Mouse (Mus musculus) heart, embryonic 15.5 days (tissue): Measurements from ENCODE around the gene Phip. TPM values are rescaled to one million over a fixed set of nuclear protein-coding genes. Genes with fewer than 3 reads are reported as not detected.
A peak's percentile ranks its signal among the peaks of the same experiment; 100 is the strongest.

Experiments used
- ATAC-seq: fragments of 200-750 bp; cut with Nextera tagmentation; replicated peaks from 2 replicates; pipeline ENCODE4 v1.8.0; 2017; ENCODE audit warnings: low read depth, moderate TSS enrichment; ENCODE audit not compliant: insufficient number of reproducible peaks, insufficient read depth, low FRiP score
- H3K27ac ChIP-seq: fragments of 300-500 bp; sonication (generic); 2 replicates; pipeline ENCODE4 v1.5.1; 2015; ENCODE audit warnings: mild to moderate bottlenecking, inconsistent platforms
- H3K27me3 ChIP-seq: fragments of 300-500 bp; sonication (generic); 2 replicates; pipeline ENCODE4 v1.6.1; 2015; ENCODE audit warnings: inconsistent platforms
- H3K36me3 ChIP-seq: fragments of 300-500 bp; sonication (generic); 2 replicates; pipeline ENCODE4 v1.6.1; 2015; ENCODE audit warnings: mild to moderate bottlenecking, inconsistent platforms
- H3K4me1 ChIP-seq: fragments of 300-500 bp; sonication (generic); replicated peaks from 2 replicates; pipeline ENCODE4 v1.6.1; 2015; ENCODE audit warnings: inconsistent platforms
- H3K4me2 ChIP-seq: fragments of 300-500 bp; sonication (generic); 2 replicates; pipeline ENCODE4 v1.6.1; 2015; ENCODE audit warnings: inconsistent platforms, mild to moderate bottlenecking, moderate library complexity
- H3K4me3 ChIP-seq: fragments of 300-500 bp; sonication (generic); 2 replicates; pipeline ENCODE4 v1.5.1; 2015; ENCODE audit warnings: mild to moderate bottlenecking, inconsistent platforms
- H3K9ac ChIP-seq: fragments of 300-500 bp; sonication (generic); 2 replicates; pipeline ENCODE4 v1.6.1; 2015; ENCODE audit warnings: mild to moderate bottlenecking, inconsistent platforms
- H3K9me3 ChIP-seq: fragments of 300-500 bp; sonication (generic); replicated peaks from 2 replicates; pipeline ENCODE4 v1.6.1; 2016; ENCODE audit warnings: inconsistent platforms
- WGBS: fragments of 180-500 bp; shearing (Covaris S2); methylation state at CpG from one replicate; pipeline ENCODE4 v1.1.7; 2015; ENCODE audit warnings: mixed read lengths; 5-methylcytosine and 5-hydroxymethylcytosine counted together
- polyA plus RNA-seq: library from polyadenylated mRNA; unstranded; fragments of >200 nt; fragmentation: Nextera tagmentation; extraction: Ambion mirVana; gene quantifications from 2 replicates; pipeline ENCODE4 v1.2.1, GENCODE M21; 2015

Phip gene
- polyA plus RNA-seq, 1 experiment from 2014 or later, result 46.5 TPM

DNA sequence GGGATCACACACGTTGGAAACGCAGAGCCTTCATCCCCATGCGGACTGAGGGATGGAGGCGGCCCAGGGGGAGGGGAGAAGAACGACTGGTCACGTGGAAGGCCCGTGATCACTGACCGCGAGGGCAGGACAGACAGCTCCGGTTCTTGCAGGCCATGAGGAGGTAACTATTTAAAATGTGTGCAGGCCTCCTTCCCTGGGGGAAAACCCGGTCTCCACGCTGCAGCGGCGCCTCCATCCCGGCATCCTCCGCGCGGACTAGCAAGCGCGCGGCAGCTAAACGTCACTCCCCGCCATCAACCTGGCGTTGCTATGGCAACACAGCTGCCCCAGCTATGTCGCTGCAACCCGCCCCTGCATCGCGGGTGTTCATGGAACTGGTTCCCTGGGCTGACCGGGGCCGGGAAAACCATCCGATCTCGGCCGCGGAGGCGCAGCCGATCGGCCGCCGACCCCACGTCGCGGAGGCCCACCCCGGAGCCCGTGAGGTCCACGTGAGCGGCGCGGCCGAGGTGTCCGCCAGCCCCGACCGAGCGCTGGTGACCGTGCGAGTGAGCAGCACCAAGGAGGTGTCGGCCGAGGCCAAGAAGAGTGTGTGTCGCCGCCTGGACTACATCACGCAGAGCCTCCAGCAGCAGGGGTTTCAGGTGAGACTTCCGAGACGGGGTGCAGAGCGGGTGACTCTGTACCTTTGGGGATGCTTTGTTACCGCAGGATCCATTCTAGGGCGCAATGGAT, 145.5 kb downstream of the Phip start:
- peak; percentile 88 for ATAC-seq
- peaks cover 4% of the 10 kb centered on the region for H3K4me1 ChIP-seq
- WGBS, result under 1% methylated on average over 65 of the region's 65 CpGs
- H3K9ac ChIP-seq, result peak overlapping the region; percentile 66
- H3K9me3 ChIP-seq, result no peaks in the 10 kb centered on the region
- H3K4me3 ChIP-seq, result peak overlapping the region; percentile 67
- H3K27ac ChIP-seq, result peak overlapping the region; percentile 78
- H3K36me3 ChIP-seq, result no peaks in the 10 kb centered on the region
- peak overlapping the region; percentile 77 for H3K4me2 ChIP-seq
- no peaks in the 10 kb centered on the region for H3K27me3 ChIP-seq

DNA sequence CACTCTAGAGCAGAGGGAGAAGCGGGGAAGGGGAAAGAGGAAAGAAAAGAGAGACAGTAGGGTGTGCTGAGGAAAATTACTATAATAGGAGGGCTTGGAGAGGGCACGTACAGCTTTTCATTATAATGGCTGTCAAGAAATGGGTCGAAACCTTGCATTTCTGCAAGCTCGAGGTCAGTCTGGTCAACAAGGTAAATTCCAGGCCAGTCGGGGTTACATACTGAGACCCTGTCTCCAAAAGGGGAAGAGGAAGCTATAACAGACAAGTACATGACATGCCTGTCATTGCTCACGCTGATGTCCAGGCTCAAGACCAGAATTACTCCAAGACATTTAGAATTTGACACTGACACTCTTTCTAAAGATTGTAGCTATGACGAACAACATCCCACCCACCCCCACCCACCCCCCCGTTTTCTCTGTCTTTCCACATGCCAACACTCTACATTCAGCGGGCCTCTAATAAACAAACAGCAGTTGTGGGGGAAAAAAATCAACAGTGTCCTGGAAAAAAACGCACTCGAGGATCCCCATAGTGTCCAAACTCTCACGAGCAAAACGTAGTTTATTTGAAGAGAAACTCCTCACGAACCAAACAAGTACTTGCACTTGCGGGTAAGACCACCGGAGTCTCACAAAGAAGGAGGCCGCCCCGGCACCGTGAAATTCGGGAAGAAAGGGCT, 146.2 kb downstream of the Phip start, which contains the start of gene Irak1bp1:
TSS of gene Irak1bp1 (plus strand) at position 534 of the 683 bp plus-strand sequence.
- Histone ChIP-seq H3K4me3 (peak within 1 kb of the TSS; percentile 67), H3K4me1 (peaks cover 4% of the 10 kb centered on the region), H3K4me2 (peak within 1 kb of the TSS; percentile 77), H3K9ac (peak within 1 kb of the TSS; percentile 66), H3K9me3 (no peaks in the 10 kb centered on the region), H3K27ac (peak within 1 kb of the TSS; percentile 78), H3K27me3 (no peaks in the 10 kb centered on the region), H3K36me3 (no peaks in the 10 kb centered on the region)
- no peak for ATAC-seq
- 17% methylated on average over 20 of the region's 20 CpGs for WGBS

- Histone ChIP-seq H3K4me2 (no peak overlapping the region), H3K9ac (no peak overlapping the region), H3K9me3 (no peaks in the 10 kb centered on the region), H3K27ac (no peak overlapping the region), H3K4me3 (no peak overlapping the region), H3K27me3 (no peaks in the 10 kb centered on the region), H3K4me1 (peaks cover 4% of the 10 kb centered on the region), H3K36me3 (no peaks in the 10 kb centered on the region)
- WGBS, result 91% methylated on average over 6 of the region's 6 CpGs
- ATAC-seq, result no peak
Observed at GRCm38 (mm10) chr9:82826426-82826825, 148.9 kb downstream of the Phip start.

Other genes with a start within 250 kb of the Phip start
- gene Irak1bp1, start 146.0 kb downstream of the Phip start, polyA plus RNA-seq, result 10.5 and 11.3 TPM in 2 replicates
- gene Hmgn3, start 171.2 kb upstream of the Phip start, polyA plus RNA-seq, result 104 and 131 TPM in 2 replicates